Comparison of ENCODE assay signal across 27 mouse cellular contexts in the genomic region with DNA sequence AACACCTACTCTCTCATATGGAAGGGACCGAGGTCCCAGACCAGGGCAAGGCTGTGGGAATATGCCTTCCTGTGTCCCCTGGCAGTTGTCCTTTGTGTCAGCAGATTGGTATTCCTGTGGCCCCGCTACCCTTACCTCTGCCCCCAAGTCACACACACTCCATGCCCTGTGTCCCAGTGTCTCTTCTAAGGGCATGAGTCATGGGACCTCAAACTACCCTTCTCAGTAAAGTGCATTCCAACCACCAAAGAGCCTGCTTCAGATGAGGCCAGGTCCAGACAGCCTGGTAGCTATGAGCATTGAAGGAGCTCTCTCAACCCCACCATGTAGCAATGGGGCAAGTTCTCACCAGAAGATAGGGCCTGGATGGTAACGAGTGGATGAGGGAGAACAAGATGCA. TPM values are rescaled to one million over a fixed set of nuclear protein-coding genes. Genes with fewer than 3 reads are reported as not detected.
DNase-seq lines count a peak whose midpoint lies in the region; ATAC-seq and TF ChIP-seq lines count a peak whose summit lies in the region.
"Had no signal": no experiment of that assay in that cellular context is flagged by ENCODE, and none has a peak within 500 bp of the region (broad histone marks: within the 10 kb centered on the region; RNA-seq: fewer than 3 reads in every experiment).

No protein-coding gene starts in this region.

- 0 out of 2 replicates have a peak overlapping the region, but pooled peaks have one; percentile 15 for H3K27ac ChIP-seq in lung, postnatal 0 days (ENCODE audit: low read length)
- no peak overlapping the region for H3K27ac ChIP-seq in testis, adult 2 months (ENCODE audit: control insufficient read depth, insufficient read depth, low read depth, low read length)
- no peak overlapping the region for H3K27ac ChIP-seq in forebrain, postnatal 0 days (ENCODE audit: low read depth, low read length)

- H3K9ac ChIP-seq in lung, postnatal 0 days (replicated peaks; ENCODE audit: low read depth), result no peak overlapping the region
- no peak overlapping the region for H3K9ac ChIP-seq in forebrain, postnatal 0 days

- no peaks in the 10 kb centered on the region for H3K4me1 ChIP-seq in lung, postnatal 0 days (ENCODE audit: insufficient read depth, low read depth, low read length)
- no peaks in the 10 kb centered on the region for H3K4me1 ChIP-seq in testis, adult 2 months (ENCODE audit: control insufficient read depth, insufficient read depth, low read length)
- no peaks in the 10 kb centered on the region; the same call in 1 of the 2 replicates for H3K4me1 ChIP-seq in forebrain, postnatal 0 days (ENCODE audit: insufficient read depth)

- no peak overlapping the region for H3K4me3 ChIP-seq in lung, postnatal 0 days (ENCODE audit: low read depth, low read length)
- peak overlapping the region; percentile 64 for H3K4me3 ChIP-seq in testis, adult 2 months (ENCODE audit: control insufficient read depth, low read depth, low read length)
- no peak overlapping the region for H3K4me3 ChIP-seq in forebrain, postnatal 0 days (ENCODE audit: low read depth, low read length)

- DNase-seq in lung, postnatal 0 days (ENCODE audit: low spot score), result peak; percentile 60
- no peak for DNase-seq in lung, postnatal 36 days
- DNase-seq in testis, postnatal 10 days (ENCODE audit: low spot score), result no peak
- peak; percentile 23 for DNase-seq in 3T3-L1 (ENCODE audit: low read depth, low spot score)
- no peak for DNase-seq in forebrain, postnatal 0 days
- DNase-seq: adrenal gland, adult 2 months; adrenal gland, adult 8-10 months; adrenal gland, postnatal 10 days; adrenal gland, postnatal 14 days; adrenal gland, postnatal 25 days; adrenal gland, postnatal 36 days; B cell, adult 2 months; cerebellum, adult 11 months; cerebellum, adult 11-12 months; cerebellum, adult 18-20 months; cerebellum, adult 2 months had no signal

- no peak for TF ChIP-seq POLR2A in testis, adult 2 months (IDR thresholded peaks at IDR 0.05; ENCODE audit: control insufficient read depth, low read depth, low read length)

- no peaks in the 10 kb centered on the region for H3K36me3 ChIP-seq in lung, postnatal 0 days (ENCODE audit: insufficient read depth, low read length)
- H3K36me3 ChIP-seq in testis, adult 2 months (ENCODE audit: control insufficient read depth, insufficient read depth, low read length), result no peaks in the 10 kb centered on the region
- no peaks in the 10 kb centered on the region for H3K36me3 ChIP-seq in forebrain, postnatal 0 days (ENCODE audit: insufficient read depth)
- H3K36me3 ChIP-seq: G1E had no signal

- H3K4me2 ChIP-seq in lung, postnatal 0 days (replicated peaks; ENCODE audit: low read depth, low read length), result no peak overlapping the region
- no peak overlapping the region for H3K4me2 ChIP-seq in forebrain, postnatal 0 days (ENCODE audit: low read depth)

- 70% methylated on average over 3 of the region's 3 CpGs for WGBS in lung, postnatal 0 days
- 95% methylated on average over 3 of the region's 3 CpGs for WGBS in forebrain, postnatal 0 days

- ATAC-seq in lung, postnatal 0 days, result peak; percentile 77
- ATAC-seq in forebrain, postnatal 0 days, result no peak
- ATAC-seq: activated CD4-positive, CD25-positive, alpha-beta regulatory T cell, adult 4 months; CD4-positive, CD25-positive, alpha-beta regulatory T cell, adult 4 months; Patski had no signal

- no peak for TF ChIP-seq CTCF in lung, postnatal 0 days (IDR thresholded peaks at IDR 0.05)
- no peak for TF ChIP-seq CTCF in testis, adult 2 months (IDR thresholded peaks at IDR 0.05; ENCODE audit: control insufficient read depth, insufficient read depth, insufficient replicate concordance, low read depth, low read length)
- no peak for TF ChIP-seq CTCF in forebrain, postnatal 0 days (IDR thresholded peaks at IDR 0.05; ENCODE audit: low read depth)

- no peaks in the 10 kb centered on the region for H3K9me3 ChIP-seq in lung, postnatal 0 days (ENCODE audit: low read length)
- H3K9me3 ChIP-seq in forebrain, postnatal 0 days (ENCODE audit: low read length), result no peaks in the 10 kb centered on the region
- H3K9me3 ChIP-seq: G1E had no signal

- TF ChIP-seq EP300 in lung, postnatal 0 days (IDR thresholded peaks at IDR 0.05), result no peak

- H3K27me3 ChIP-seq in lung, postnatal 0 days (replicated peaks; ENCODE audit: insufficient read depth, low read length), result no peaks in the 10 kb centered on the region
- H3K27me3 ChIP-seq in testis, adult 2 months (ENCODE audit: control insufficient read depth, insufficient read depth, low read length), result no peaks in the 10 kb centered on the region
- no peaks in the 10 kb centered on the region for H3K27me3 ChIP-seq in forebrain, postnatal 0 days (ENCODE audit: insufficient read depth, low read length)
- H3K27me3 ChIP-seq: Patski had no signal

RNA-seq across cellular contexts. Expression of gene Psapl1, which starts 25.0 kb away (rescaled TPM):
- 0.93 and 1.0 TPM in 2 replicates for polyA plus RNA-seq in lung, postnatal 0 days (2015; fragmentation: Nextera tagmentation; extraction: Ambion mirVana)
- polyA plus RNA-seq in testis, adult 2 months (2012; rRNA removed), result not detected in 2 replicates
- total RNA-seq in forebrain, postnatal 0 days (2014; rRNA removed), result not detected in 2 replicates
- not detected in 2 replicates for polyA plus RNA-seq in forebrain, postnatal 0 days (2015; fragmentation: Nextera tagmentation; extraction: Ambion mirVana)
- total RNA-seq: adrenal gland, adult 18-20 months; adrenal gland, adult 2 months; adrenal gland, postnatal 10 days; adrenal gland, postnatal 14 days; adrenal gland, postnatal 25 days; adrenal gland, postnatal 36 days; adrenal gland, postnatal 4 days; CH12.LX; ES-E14; MEL had no signal
- polyA plus RNA-seq: activated CD4-positive, CD25-positive, alpha-beta regulatory T cell, adult 4 months; adrenal gland, adult 2 months; brain, embryonic 14.5 days; CD4-positive, CD25-positive, alpha-beta regulatory T cell, adult 4 months; cerebellum, adult 2 months; G1E; Patski had no signal

Comparison
In these comparisons a context has a peak if more than half of its experiments do, and no peak if none do; other contexts are left out.
1. DNase-seq: peak in lung, postnatal 0 days (single experiment) and 3T3-L1 (single experiment); none in lung, postnatal 36 days (single experiment), testis, postnatal 10 days (single experiment) and forebrain, postnatal 0 days (single experiment).